Mouse (Mus musculus) olfactory bulb, adult 2 months (tissue): ENCODE data around the gene Slc39a11. TPM values are rescaled to one million over a fixed set of nuclear protein-coding genes. Genes with fewer than 3 reads are reported as not detected.

Experiments
- H3K27ac ChIP-seq: fragments of 200-500 bp; 2 replicates; pipeline ENCODE4 v1.5.1; 2012; ENCODE audit warnings: low read depth, low read length; ENCODE audit not compliant: insufficient read depth
- H3K4me1 ChIP-seq: fragments of 200-500 bp; 2 replicates; pipeline ENCODE4 v1.6.1; 2012; ENCODE audit warnings: low read length; ENCODE audit not compliant: control insufficient read depth, insufficient read depth
- H3K4me3 ChIP-seq: fragments of 200-500 bp; 2 replicates; pipeline ENCODE4 v1.5.1; 2012; ENCODE audit warnings: mild to moderate bottlenecking, low read depth, low read length, moderate library complexity; ENCODE audit not compliant: insufficient read depth
- CTCF ChIP-seq: fragments of 200-500 bp; IDR thresholded peaks from 2 replicates; pipeline ENCODE4 v1.5.1; 2012; ENCODE audit warnings: low read depth, mild to moderate bottlenecking, low read length, moderate library complexity; ENCODE audit not compliant: insufficient read depth
- POLR2A ChIP-seq: fragments of 200-500 bp; IDR thresholded peaks from 2 replicates; pipeline ENCODE4 v1.6.1; 2012; ENCODE audit warnings: mild to moderate bottlenecking, low read depth, low read length, moderate library complexity; ENCODE audit not compliant: insufficient read depth
- WGBS: fragments of 180-500 bp; shearing (Covaris S2); methylation state at CpG from one replicate; pipeline ENCODE4 v1.1.7; 2018; 5-methylcytosine and 5-hydroxymethylcytosine counted together
- polyA plus RNA-seq: library from polyadenylated mRNA; stranded (reverse); fragments of >200 nt; gene quantifications from 2 replicates; pipeline ENCODE4 v1.2.4, GENCODE M21; 2012; ENCODE audit warnings: low replicate concordance; ENCODE audit not compliant: missing spikeins, insufficient read depth, insufficient read length

Slc39a11 gene
- polyA plus RNA-seq, 1 experiment: not detected

DNA sequence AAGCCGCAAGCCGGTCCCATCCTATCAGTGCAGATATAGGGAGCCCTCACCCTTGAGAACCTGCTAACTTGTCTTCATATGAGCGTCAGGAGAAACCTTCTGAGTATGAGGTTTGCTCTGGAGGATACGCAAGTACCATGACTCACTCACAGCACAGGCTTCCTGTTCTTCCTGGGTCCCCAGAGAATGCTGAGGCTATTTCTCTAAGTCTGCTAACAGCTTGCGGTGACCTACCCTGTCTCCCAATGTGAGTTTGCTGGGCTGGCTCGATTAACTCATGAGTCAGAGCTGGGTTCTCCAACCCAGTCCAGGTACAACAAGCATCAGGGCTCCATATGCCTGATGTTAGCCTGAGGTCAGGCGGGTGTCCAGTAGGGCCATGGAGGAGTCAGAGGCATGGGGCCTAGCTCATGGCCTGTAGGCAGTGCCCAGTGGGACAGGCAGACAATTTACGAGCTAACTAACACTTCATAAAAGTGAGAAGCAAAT lies 381.0 kb downstream of the Slc39a11 start:
- H3K4me1 ChIP-seq: no peaks in the 10 kb centered on the region
- H3K4me3 ChIP-seq: no peak overlapping the region
- no peak for TF ChIP-seq CTCF
- no peak for TF ChIP-seq POLR2A
- H3K27ac ChIP-seq: no peak overlapping the region
- 94% methylated on average over 8 of the region's 8 CpGs for WGBS

DNA sequence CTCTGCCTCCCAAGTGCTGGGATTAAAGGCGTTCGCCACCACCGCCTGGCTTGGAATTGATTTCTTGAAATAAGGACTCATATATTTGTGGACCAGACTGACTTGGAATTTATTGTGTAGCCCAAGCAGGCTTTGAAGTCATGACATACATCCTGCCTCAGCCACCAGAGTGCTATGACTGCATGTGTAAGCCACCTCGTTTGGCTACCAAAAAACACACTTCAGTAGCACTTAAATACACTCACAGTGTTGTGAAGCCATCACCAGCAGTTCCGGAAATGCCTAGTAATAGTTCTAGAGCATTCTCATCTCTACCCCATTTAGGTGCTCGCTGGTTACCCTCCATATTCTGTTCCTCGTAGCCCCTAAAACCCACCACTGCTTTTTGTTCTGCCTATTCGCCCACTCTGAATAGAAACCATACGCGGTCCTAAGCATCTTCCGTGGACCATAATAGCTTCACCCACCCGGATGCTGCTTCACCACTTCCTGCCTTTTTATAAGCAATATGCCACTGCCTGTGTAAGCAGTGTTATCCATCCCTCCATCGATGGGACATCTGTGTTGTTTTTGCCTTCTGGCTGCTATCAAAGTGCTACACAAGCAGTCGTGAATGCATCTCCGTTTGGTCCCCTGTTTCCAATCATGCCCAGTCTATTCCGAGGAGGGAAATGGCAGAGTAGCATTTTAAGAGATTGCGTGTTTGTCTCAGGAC lies 382.2 kb downstream of the Slc39a11 start:
- WGBS: 85% methylated on average over 17 of the region's 17 CpGs
- no peak for TF ChIP-seq POLR2A
- no peak for TF ChIP-seq CTCF
- H3K27ac ChIP-seq: no peak overlapping the region
- H3K4me1 ChIP-seq: no peaks in the 10 kb centered on the region
- no peak overlapping the region for H3K4me3 ChIP-seq

DNA sequence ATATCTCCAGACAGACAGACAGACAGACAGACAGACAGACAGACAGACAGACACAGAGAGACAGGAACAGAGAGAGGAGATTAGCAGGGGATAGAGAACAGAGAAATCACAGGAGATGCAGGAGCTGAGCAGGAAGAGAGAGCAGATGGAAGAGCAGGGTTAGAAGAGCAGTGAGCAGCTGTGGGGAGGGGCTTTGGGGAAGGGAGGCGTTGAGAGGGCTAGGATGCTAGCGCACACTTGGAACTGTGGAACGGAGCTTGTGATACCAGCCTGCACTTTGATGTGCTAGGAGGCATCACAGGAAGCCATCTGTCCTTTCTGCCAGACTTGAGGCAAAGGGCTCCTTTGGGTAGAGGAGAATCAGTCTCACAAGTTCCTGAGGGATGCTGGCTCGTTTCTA lies 383.2 kb downstream of the Slc39a11 start:
- no peak overlapping the region for H3K27ac ChIP-seq
- no peak for TF ChIP-seq POLR2A
- TF ChIP-seq CTCF: no peak
- 54% methylated on average over 4 of the region's 4 CpGs for WGBS
- no peak overlapping the region for H3K4me3 ChIP-seq
- peaks cover 4% of the 10 kb centered on the region; the same call in 1 of the 2 replicates for H3K4me1 ChIP-seq

DNA sequence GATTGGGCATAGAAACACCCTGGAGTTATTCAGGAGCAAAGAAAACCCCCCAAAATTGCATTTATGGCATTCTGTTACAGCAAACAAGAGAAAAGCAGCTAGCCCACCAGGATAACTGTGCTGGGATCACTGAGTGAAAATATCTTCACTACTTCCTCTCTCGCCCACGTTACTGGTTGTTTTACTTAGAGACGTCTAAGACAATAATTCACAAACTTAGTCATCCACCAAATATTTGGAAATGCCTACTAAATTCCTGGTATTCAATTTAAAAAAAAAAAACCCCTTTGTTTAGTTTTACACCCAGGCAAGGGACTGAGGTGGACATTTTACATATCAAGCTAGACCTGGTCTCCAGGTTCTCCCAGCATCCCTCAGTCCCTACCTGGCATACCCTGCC lies 384.3 kb downstream of the Slc39a11 start:
- Histone ChIP-seq H3K4me3 (no peak overlapping the region), H3K27ac (no peak overlapping the region), H3K4me1 (peaks cover 4% of the 10 kb centered on the region; the same call in 1 of the 2 replicates)
- 62% methylated on average over 3 of the region's 3 CpGs for WGBS
- no peak for TF ChIP-seq CTCF
- no peak for TF ChIP-seq POLR2A

DNA sequence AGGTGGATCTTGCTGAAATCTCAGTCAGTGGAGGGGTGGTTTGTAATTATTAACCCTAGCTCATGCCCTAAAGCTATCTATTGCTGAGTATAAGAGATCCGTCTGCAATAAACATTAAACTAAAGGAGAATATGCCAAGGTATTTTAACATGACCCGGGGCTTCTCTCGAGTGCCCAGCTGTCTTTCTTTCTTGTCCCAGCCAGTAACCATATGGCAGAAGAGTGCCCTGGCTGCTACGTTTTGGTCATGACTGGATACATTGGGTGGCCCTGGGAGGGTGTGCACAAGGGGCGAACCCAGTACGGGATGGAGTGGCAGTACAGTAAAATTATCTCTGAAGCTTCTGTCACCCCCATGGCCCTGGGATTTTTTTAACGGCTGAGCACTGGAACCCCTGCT lies 385.9 kb downstream of the Slc39a11 start:
- 89% methylated on average over 7 of the region's 7 CpGs for WGBS
- Histone ChIP-seq H3K4me1 (peaks cover 4% of the 10 kb centered on the region; the same call in 1 of the 2 replicates), H3K4me3 (no peak overlapping the region), H3K27ac (no peak overlapping the region)
- TF ChIP-seq POLR2A: no peak
- TF ChIP-seq CTCF: no peak

DNA sequence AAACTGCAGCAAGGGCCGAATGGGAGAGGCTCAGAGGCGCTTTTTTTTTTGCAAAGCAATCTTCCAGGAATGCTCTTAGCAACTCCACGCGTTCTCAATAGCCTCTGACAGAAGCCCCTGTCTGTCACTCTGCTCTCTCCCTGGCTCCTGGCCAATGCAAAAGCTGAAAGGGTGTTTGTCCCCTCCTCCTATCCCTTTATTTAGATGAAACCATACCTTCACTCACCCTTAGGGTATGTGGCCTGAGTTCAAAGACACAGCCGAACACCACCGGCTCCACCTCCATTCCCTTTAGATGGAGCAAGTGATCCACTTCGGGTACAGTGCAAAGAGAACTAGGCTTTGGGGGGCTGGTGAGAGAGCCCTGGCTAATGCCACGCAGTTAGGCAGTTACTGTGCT lies 387.8 kb downstream of the Slc39a11 start:
- no peak for TF ChIP-seq POLR2A
- TF ChIP-seq CTCF: no peak
- H3K4me1 ChIP-seq: peaks cover 4% of the 10 kb centered on the region; the same call in 1 of the 2 replicates
- WGBS: 65% methylated on average over 8 of the region's 8 CpGs
- H3K4me3 ChIP-seq: no peak overlapping the region
- H3K27ac ChIP-seq: no peak overlapping the region

DNA sequence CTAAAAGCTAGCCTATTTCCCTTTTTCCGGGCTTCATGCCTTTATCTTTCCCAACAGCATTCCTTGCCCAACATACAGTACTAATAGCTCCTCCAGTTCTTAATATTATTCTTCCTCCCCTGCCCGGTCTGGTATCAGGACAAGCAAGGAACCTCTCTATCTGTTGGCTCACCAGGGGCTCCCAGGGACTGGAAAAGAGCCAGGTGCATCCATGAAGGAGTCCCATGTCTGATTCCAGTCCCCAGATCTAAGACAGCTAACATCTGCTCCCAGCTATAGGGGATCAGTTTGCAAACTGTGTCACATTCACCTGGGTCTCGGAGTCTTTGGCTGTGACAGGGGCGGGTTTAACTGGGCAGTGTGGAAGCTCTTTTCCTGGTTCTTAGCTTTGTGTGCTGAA lies 388.5 kb downstream of the Slc39a11 start:
- TF ChIP-seq POLR2A (no peak), CTCF (no peak)
- Histone ChIP-seq H3K4me1 (peaks cover 4% of the 10 kb centered on the region; the same call in 1 of the 2 replicates), H3K27ac (no peak overlapping the region), H3K4me3 (no peak overlapping the region)
- WGBS: 94% methylated on average over 4 of the region's 4 CpGs

DNA sequence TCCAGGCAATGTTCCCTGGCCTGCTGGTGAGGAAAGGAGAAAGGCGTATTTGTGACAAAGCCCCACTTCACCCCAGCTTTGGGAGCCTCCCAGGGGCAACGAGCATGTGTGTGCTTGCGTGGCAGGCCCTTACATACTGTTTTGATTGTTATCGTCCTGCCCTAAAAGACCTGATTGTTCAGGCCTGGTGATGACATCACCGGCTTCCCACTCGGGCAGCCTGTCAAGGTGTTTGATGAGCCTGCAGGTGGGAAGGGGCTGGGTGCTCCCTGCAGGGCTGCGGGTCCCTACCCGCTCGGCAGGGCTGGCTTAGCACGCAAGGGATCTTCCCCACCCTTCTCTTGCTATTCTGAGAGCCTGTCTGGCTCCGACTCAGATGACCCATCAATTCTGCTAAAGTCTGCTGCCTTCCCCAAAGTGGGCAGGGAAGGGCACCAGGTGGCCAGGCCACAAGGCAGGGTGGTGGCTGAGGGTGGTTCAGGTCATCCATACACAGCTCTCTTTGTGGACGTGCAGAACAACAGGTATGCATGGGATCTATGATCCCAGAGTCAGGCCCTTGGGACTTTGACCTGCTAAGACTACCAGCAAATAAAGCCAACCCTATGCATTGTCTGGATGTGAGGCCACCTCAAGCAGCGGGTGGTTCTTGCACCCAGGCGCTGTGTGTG lies 390.0 kb downstream of the Slc39a11 start:
- Histone ChIP-seq H3K27ac (no peak overlapping the region), H3K4me3 (no peak overlapping the region), H3K4me1 (peaks cover 4% of the 10 kb centered on the region; the same call in 1 of the 2 replicates)
- TF ChIP-seq POLR2A: no peak
- TF ChIP-seq CTCF: no peak
- 90% methylated on average over 14 of the region's 14 CpGs for WGBS

DNA sequence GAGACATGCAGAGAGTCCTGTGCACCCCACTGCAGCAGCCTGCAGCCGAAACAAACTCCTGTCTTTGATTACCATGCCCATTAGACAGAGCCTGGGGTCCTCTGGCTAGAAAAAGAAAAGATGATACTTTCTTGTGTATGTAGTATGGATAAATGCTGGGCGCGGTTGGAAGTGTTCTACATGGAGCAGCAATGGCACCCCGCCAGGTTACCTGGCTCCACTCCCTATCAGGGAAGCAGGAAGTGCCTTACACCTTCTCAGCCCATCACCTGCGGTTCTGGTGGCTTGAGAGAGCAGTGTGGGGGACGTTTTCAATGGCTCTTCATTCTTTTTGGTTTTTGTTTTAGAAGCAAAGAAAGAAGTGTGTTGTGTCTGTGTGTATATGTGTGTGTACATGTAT lies 391.9 kb downstream of the Slc39a11 start:
- TF ChIP-seq CTCF (no peak), POLR2A (no peak)
- 90% methylated on average over 6 of the region's 6 CpGs for WGBS
- no peak overlapping the region for H3K27ac ChIP-seq
- H3K4me3 ChIP-seq: no peak overlapping the region
- H3K4me1 ChIP-seq: peaks cover 4% of the 10 kb centered on the region; the same call in 1 of the 2 replicates
